Comparison of ENCODE assay signal across 20 mouse cellular contexts in genomic region chr3:152288276-152288675, GRCm38 (mm10). TPM values are rescaled to one million over a fixed set of nuclear protein-coding genes. Genes with fewer than 3 reads are reported as not detected.
DNase-seq lines count a peak whose midpoint lies in the region; ATAC-seq and TF ChIP-seq lines count a peak whose summit lies in the region.
"Had no signal": no experiment of that assay in that cellular context is flagged by ENCODE, and none has a peak within 500 bp of the region (broad histone marks: within the 10 kb centered on the region; RNA-seq: fewer than 3 reads in every experiment).

No protein-coding gene starts in this region.

- H3K36me3 ChIP-seq in heart, adult 2 months (ENCODE audit: control insufficient read depth, insufficient read depth, low read length) = no peaks in the 10 kb centered on the region
- peaks cover 83% of the 10 kb centered on the region for H3K36me3 ChIP-seq in hindbrain, embryonic 13.5 days
- H3K36me3 ChIP-seq in hindbrain, embryonic 14.5 days (replicated peaks; ENCODE audit: control insufficient read depth, insufficient read depth) = peaks cover 83% of the 10 kb centered on the region
- 0 out of 2 replicates have a peak, but pooled peaks cover 3% of the 10 kb centered on the region for H3K36me3 ChIP-seq in midbrain, embryonic 11.5 days (ENCODE audit: control insufficient read depth, insufficient read depth, low read length)
- peaks cover 58% of the 10 kb centered on the region for H3K36me3 ChIP-seq in midbrain, postnatal 0 days (ENCODE audit: insufficient read depth, low read length)

- H3K4me1 ChIP-seq in heart, adult 2 months (ENCODE audit: control insufficient read depth, insufficient read depth, low read length) = peaks cover 2% of the 10 kb centered on the region
- H3K4me1 ChIP-seq in hindbrain, embryonic 13.5 days (replicated peaks) = no peaks in the 10 kb centered on the region
- H3K4me1 ChIP-seq in hindbrain, embryonic 14.5 days (replicated peaks; ENCODE audit: control insufficient read depth, insufficient read depth, low read length) = no peaks in the 10 kb centered on the region
- no peaks in the 10 kb centered on the region for H3K4me1 ChIP-seq in midbrain, embryonic 11.5 days (ENCODE audit: control insufficient read depth, insufficient read depth, low read length)
- H3K4me1 ChIP-seq in midbrain, postnatal 0 days (ENCODE audit: insufficient read depth, low read length) = no peaks in the 10 kb centered on the region
- H3K4me1 ChIP-seq: hindbrain, embryonic 10.5 days had no signal

- H3K4me2 ChIP-seq in hindbrain, embryonic 13.5 days = no peak overlapping the region
- no peak overlapping the region for H3K4me2 ChIP-seq in hindbrain, embryonic 14.5 days (replicated peaks)
- H3K4me2 ChIP-seq in midbrain, embryonic 11.5 days = no peak overlapping the region
- H3K4me2 ChIP-seq in midbrain, postnatal 0 days (ENCODE audit: low read depth, low read length, poor library complexity, severe bottlenecking) = no peak overlapping the region
- H3K4me2 ChIP-seq: embryonic facial prominence, embryonic 12.5 days; embryonic facial prominence, embryonic 15.5 days; heart, embryonic 13.5 days had no signal

- no peaks in the 10 kb centered on the region for H3K79me2 ChIP-seq in heart, adult 2 months (replicated peaks; ENCODE audit: control insufficient read depth, insufficient read depth, low read length)

- H3K27ac ChIP-seq in heart, adult 2 months = peak overlapping the region; percentile 44; the same call in 1 of the 2 replicates
- H3K27ac ChIP-seq in hindbrain, embryonic 13.5 days = no peak overlapping the region
- no peak overlapping the region for H3K27ac ChIP-seq in hindbrain, embryonic 14.5 days
- H3K27ac ChIP-seq in midbrain, embryonic 11.5 days (ENCODE audit: low read depth, low read length) = no peak overlapping the region
- no peak overlapping the region for H3K27ac ChIP-seq in midbrain, postnatal 0 days (ENCODE audit: low read depth, low read length)
- H3K27ac ChIP-seq: embryonic facial prominence, embryonic 12.5 days; embryonic facial prominence, embryonic 15.5 days; heart, embryonic 13.5 days; hindbrain, embryonic 10.5 days had no signal

- intact Hi-C loops in heart, adult 2 months (cut with DNase I) = loop anchor here (2.0 kb wide), 1 partner anchor 27 kb away; no protein-coding TSS in a partner anchor

- no peak overlapping the region for H3K4me3 ChIP-seq in heart, adult 2 months
- no peak overlapping the region for H3K4me3 ChIP-seq in hindbrain, embryonic 13.5 days
- H3K4me3 ChIP-seq in hindbrain, embryonic 14.5 days (replicated peaks; ENCODE audit: low read length) = no peak overlapping the region
- H3K4me3 ChIP-seq in midbrain, embryonic 11.5 days (ENCODE audit: low read depth, low read length) = no peak overlapping the region
- H3K4me3 ChIP-seq in midbrain, postnatal 0 days (ENCODE audit: low read depth, low read length) = no peak overlapping the region
- H3K4me3 ChIP-seq: embryonic facial prominence, embryonic 12.5 days; embryonic facial prominence, embryonic 15.5 days; heart, embryonic 13.5 days; hindbrain, embryonic 10.5 days had no signal

- no peak overlapping the region for H3K9ac ChIP-seq in heart, adult 2 months (ENCODE audit: low read depth, low read length)
- 0 out of 2 replicates have a peak overlapping the region, but pooled peaks have one; percentile 13 for H3K9ac ChIP-seq in hindbrain, embryonic 13.5 days
- H3K9ac ChIP-seq in hindbrain, embryonic 14.5 days = no peak overlapping the region
- H3K9ac ChIP-seq in midbrain, embryonic 11.5 days (ENCODE audit: low read length) = no peak overlapping the region
- H3K9ac ChIP-seq in midbrain, postnatal 0 days (replicated peaks; ENCODE audit: low read length, poor library complexity, severe bottlenecking) = no peak overlapping the region
- H3K9ac ChIP-seq: embryonic facial prominence, embryonic 12.5 days; embryonic facial prominence, embryonic 15.5 days; forebrain, postnatal 0 days; heart, embryonic 13.5 days had no signal

- no peak for TF ChIP-seq POLR2A in heart, adult 2 months (IDR thresholded peaks at IDR 0.05; ENCODE audit: insufficient read depth, low read depth, low read length)

- no peak for ATAC-seq in hindbrain, embryonic 13.5 days (ENCODE audit: low FRiP score)
- no peak for ATAC-seq in hindbrain, embryonic 14.5 days (ENCODE audit: low FRiP score)
- ATAC-seq in midbrain, embryonic 11.5 days (ENCODE audit: low FRiP score) = no peak
- ATAC-seq in midbrain, postnatal 0 days (ENCODE audit: low FRiP score) = no peak
- ATAC-seq: CD4-positive, CD25-positive, alpha-beta regulatory T cell, adult 4 months; forebrain, embryonic 14.5 days; forebrain, postnatal 0 days; hindbrain, embryonic 16.5 days; inflammation-experienced regulatory T-cells, adult 6 months; intestine, embryonic 16.5 days had no signal

- TF ChIP-seq EP300 in heart, adult 2 months (IDR thresholded peaks at IDR 0.05; ENCODE audit: insufficient read depth, low read depth, low read length) = no peak

- no peak for DNase-seq in heart, adult 2 months
- DNase-seq in heart, adult 18-20 months = no peak
- DNase-seq in hindbrain, embryonic 14.5 days (ENCODE audit: low spot score) = no peak
- DNase-seq in midbrain, embryonic 11.5 days (ENCODE audit: low spot score, missing footprints) = peak; percentile 61
- no peak for DNase-seq in midbrain, postnatal 0 days (ENCODE audit: low spot score)
- DNase-seq: cerebellum, adult 11 months; cerebellum, adult 9-11 months; forebrain, postnatal 0 days had no signal

- TF ChIP-seq CTCF in heart, adult 2 months (IDR thresholded peaks at IDR 0.05) = no peak
- TF ChIP-seq CTCF in midbrain, postnatal 0 days (IDR thresholded peaks at IDR 0.05) = no peak

- H3K27me3 ChIP-seq in heart, adult 2 months (ENCODE audit: control insufficient read depth, insufficient read depth, low read length) = no peaks in the 10 kb centered on the region
- H3K27me3 ChIP-seq in hindbrain, embryonic 13.5 days = no peaks in the 10 kb centered on the region
- H3K27me3 ChIP-seq in hindbrain, embryonic 14.5 days (ENCODE audit: control insufficient read depth, insufficient read depth, low read length) = no peaks in the 10 kb centered on the region
- no peaks in the 10 kb centered on the region for H3K27me3 ChIP-seq in midbrain, embryonic 11.5 days (ENCODE audit: control insufficient read depth, insufficient read depth, low read length)
- H3K27me3 ChIP-seq in midbrain, postnatal 0 days (ENCODE audit: insufficient read depth, low read length) = no peaks in the 10 kb centered on the region
- H3K27me3 ChIP-seq: embryonic facial prominence, embryonic 12.5 days; embryonic facial prominence, embryonic 15.5 days; heart, embryonic 13.5 days had no signal

- H3K9me3 ChIP-seq in hindbrain, embryonic 13.5 days = no peaks in the 10 kb centered on the region
- H3K9me3 ChIP-seq in hindbrain, embryonic 14.5 days (ENCODE audit: control insufficient read depth, low read length) = no peaks in the 10 kb centered on the region
- no peaks in the 10 kb centered on the region for H3K9me3 ChIP-seq in midbrain, embryonic 11.5 days (ENCODE audit: control insufficient read depth, low read length)
- H3K9me3 ChIP-seq in midbrain, postnatal 0 days (ENCODE audit: low read length) = no peaks in the 10 kb centered on the region
- H3K9me3 ChIP-seq: embryonic facial prominence, embryonic 12.5 days; embryonic facial prominence, embryonic 15.5 days; heart, embryonic 13.5 days; hindbrain, embryonic 10.5 days had no signal

- 74% methylated on average over 5 of the region's 5 CpGs for WGBS in heart, adult 2 months
- WGBS in hindbrain, embryonic 13.5 days = 92% methylated on average over 5 of the region's 5 CpGs
- WGBS in hindbrain, embryonic 14.5 days = 93% methylated on average over 5 of the region's 5 CpGs
- WGBS in midbrain, embryonic 11.5 days = 91% methylated on average over 5 of the region's 5 CpGs
- 94% methylated on average over 5 of the region's 5 CpGs for WGBS in midbrain, postnatal 0 days

RNA-seq across cellular contexts. Expression of gene Nexn, which starts 22.1 kb away (rescaled TPM):
- total RNA-seq in heart, adult 2 months (2021) = 100 to 1,000 TPM; 316 to 339 TPM
- 16.4 and 27.2 TPM in 2 replicates for polyA plus RNA-seq in heart, adult 2 months (2012; rRNA removed)
- total RNA-seq in heart, adult 18-20 months (2021) = 100 to 1,000 TPM; 321 to 331 TPM
- 3.1 and 3.8 TPM in 2 replicates for polyA plus RNA-seq in hindbrain, embryonic 13.5 days (2015; fragmentation: Nextera tagmentation; extraction: Ambion mirVana)
- polyA plus RNA-seq in hindbrain, embryonic 14.5 days (2014; fragmentation: Nextera tagmentation; extraction: Ambion mirVana) = 0.33 and 1.8 TPM in 2 replicates
- 2.6 and 4.2 TPM in 2 replicates for polyA plus RNA-seq in midbrain, embryonic 11.5 days (2014; fragmentation: Nextera tagmentation; extraction: Ambion mirVana)
- 0.11 and 0.28 TPM in 2 replicates for total RNA-seq in midbrain, postnatal 0 days (2014; rRNA removed)
- 1.5 and 2.3 TPM in 2 replicates for polyA plus RNA-seq in midbrain, postnatal 0 days (2015; fragmentation: Nextera tagmentation; extraction: Ambion mirVana)
- total RNA-seq: granulocyte monocyte progenitor cell, adult 5-6 weeks had no signal
- polyA plus RNA-seq: adrenal gland, adult 2 months had no signal

RNA-seq across cellular contexts. Expression of gene Miga1, which starts 51.9 kb away (rescaled TPM):
- total RNA-seq in heart, adult 2 months (2021) = 10 to 100 TPM; 11.0 to 12.6 TPM
- 4.2 and 10.2 TPM in 2 replicates for polyA plus RNA-seq in heart, adult 2 months (2012; rRNA removed)
- 10 to 100 TPM; 10.8 to 14.7 TPM for total RNA-seq in heart, adult 18-20 months (2021)
- polyA plus RNA-seq in hindbrain, embryonic 13.5 days (2015; fragmentation: Nextera tagmentation; extraction: Ambion mirVana) = 18.9 and 19.8 TPM in 2 replicates
- polyA plus RNA-seq in hindbrain, embryonic 14.5 days (2014; fragmentation: Nextera tagmentation; extraction: Ambion mirVana) = 18.9 and 20.1 TPM in 2 replicates
- 19.3 and 21.8 TPM in 2 replicates for polyA plus RNA-seq in midbrain, embryonic 11.5 days (2014; fragmentation: Nextera tagmentation; extraction: Ambion mirVana)
- total RNA-seq in midbrain, postnatal 0 days (2014; rRNA removed) = 26.3 and 28.2 TPM in 2 replicates
- 16.9 and 18.7 TPM in 2 replicates for polyA plus RNA-seq in midbrain, postnatal 0 days (2015; fragmentation: Nextera tagmentation; extraction: Ambion mirVana)

RNA-seq across cellular contexts. Expression of gene Usp33, which starts 58.0 kb away (rescaled TPM):
- total RNA-seq in heart, adult 2 months (2021) = 10 to 100 TPM; 23.1 to 24.3 TPM
- 9.0 and 19.6 TPM in 2 replicates for polyA plus RNA-seq in heart, adult 2 months (2012; rRNA removed)
- total RNA-seq in heart, adult 18-20 months (2021) = 10 to 100 TPM; 22.2 to 24.3 TPM
- polyA plus RNA-seq in hindbrain, embryonic 13.5 days (2015; fragmentation: Nextera tagmentation; extraction: Ambion mirVana) = 88.0 and 89.3 TPM in 2 replicates
- 108 and 113 TPM in 2 replicates for polyA plus RNA-seq in hindbrain, embryonic 14.5 days (2014; fragmentation: Nextera tagmentation; extraction: Ambion mirVana)
- polyA plus RNA-seq in midbrain, embryonic 11.5 days (2014; fragmentation: Nextera tagmentation; extraction: Ambion mirVana) = 65.6 and 73.2 TPM in 2 replicates
- 83.3 and 91.4 TPM in 2 replicates for total RNA-seq in midbrain, postnatal 0 days (2014; rRNA removed)
- polyA plus RNA-seq in midbrain, postnatal 0 days (2015; fragmentation: Nextera tagmentation; extraction: Ambion mirVana) = 65.3 and 70.7 TPM in 2 replicates
